Mouse (Mus musculus): ENCODE measurements around the gene Tspan31. TPM values are rescaled to one million over a fixed set of nuclear protein-coding genes. Genes with fewer than 3 reads are reported as not detected.

The Tspan31 gene
- polyA plus RNA-seq, 1 experiment from 2014 or later: 36.7 TPM

DNA sequence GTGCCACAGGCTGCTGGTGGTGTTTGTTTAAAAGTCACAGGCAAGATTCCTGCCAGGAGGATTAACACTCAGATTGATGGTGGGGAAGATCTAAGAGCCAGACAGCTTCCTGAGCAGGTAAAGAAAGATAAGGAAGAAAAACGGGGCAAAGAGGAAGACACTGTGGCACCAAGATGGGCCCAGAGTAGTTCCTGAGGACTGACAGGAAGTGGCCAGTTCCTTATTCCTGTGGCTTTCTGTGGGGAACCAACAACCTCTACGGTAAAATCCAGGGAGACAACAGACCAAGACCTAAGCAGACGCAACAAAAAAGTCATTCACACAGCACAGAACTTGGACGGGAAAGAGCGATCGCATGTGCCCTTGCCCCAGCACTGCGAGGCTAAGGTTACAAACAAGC is 33.6 kb upstream of the Tspan31 start:
- no peak overlapping the region for H3K4me3 ChIP-seq (ENCODE audit: low read depth, low read length)
- ATAC-seq (no peak), DNase-seq (ENCODE audit: low spot score) (no peak)
- H3K9me3 ChIP-seq (replicated peaks; ENCODE audit: control insufficient read depth, low read length): no peaks in the 10 kb centered on the region
- H3K4me1 ChIP-seq (ENCODE audit: control insufficient read depth, insufficient read depth, low read length): no peaks in the 10 kb centered on the region
- no peak overlapping the region for H3K27ac ChIP-seq (ENCODE audit: low read depth, low read length)
- H3K4me2 ChIP-seq (ENCODE audit: low read length): no peak overlapping the region
- WGBS: 88% methylated on average over 7 of the region's 7 CpGs
- H3K27me3 ChIP-seq (replicated peaks; ENCODE audit: control insufficient read depth, insufficient read depth, low read length): no peaks in the 10 kb centered on the region
- H3K36me3 ChIP-seq (ENCODE audit: control insufficient read depth, insufficient read depth, low read length): peaks cover 50% of the 10 kb centered on the region
- H3K9ac ChIP-seq (ENCODE audit: low read length): no peak overlapping the region

DNA sequence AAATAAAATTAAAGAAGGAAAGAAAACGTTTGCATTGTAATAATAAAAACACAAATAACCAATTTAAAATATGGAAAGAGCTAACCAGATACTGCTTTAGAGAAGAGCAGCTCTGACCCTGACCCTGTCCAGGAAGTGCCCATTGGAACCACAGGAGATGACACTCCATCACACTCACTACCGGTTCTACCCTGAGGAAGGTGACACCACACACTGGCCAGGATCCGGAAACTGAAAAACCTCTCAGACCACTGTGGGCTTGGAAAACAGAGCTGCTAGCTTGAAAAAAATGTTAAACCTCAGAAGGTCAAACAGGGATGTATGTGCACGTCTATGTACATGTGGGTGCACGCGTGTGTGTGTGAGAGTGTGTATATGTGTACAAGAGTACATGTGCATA is 31.1 kb upstream of the Tspan31 start:
- 86% methylated on average over 6 of the region's 6 CpGs for WGBS
- Histone ChIP-seq H3K4me2 (ENCODE audit: low read length) (no peak overlapping the region), H3K9me3 (replicated peaks; ENCODE audit: control insufficient read depth, low read length) (no peaks in the 10 kb centered on the region), H3K27me3 (replicated peaks; ENCODE audit: control insufficient read depth, insufficient read depth, low read length) (no peaks in the 10 kb centered on the region), H3K4me3 (ENCODE audit: low read depth, low read length) (no peak overlapping the region), H3K9ac (ENCODE audit: low read length) (no peak overlapping the region), H3K27ac (ENCODE audit: low read depth, low read length) (no peak overlapping the region), H3K4me1 (ENCODE audit: control insufficient read depth, insufficient read depth, low read length) (no peaks in the 10 kb centered on the region), H3K36me3 (ENCODE audit: control insufficient read depth, insufficient read depth, low read length) (peaks cover 61% of the 10 kb centered on the region)
- no peak for ATAC-seq
- no peak for DNase-seq (ENCODE audit: low spot score)

DNA sequence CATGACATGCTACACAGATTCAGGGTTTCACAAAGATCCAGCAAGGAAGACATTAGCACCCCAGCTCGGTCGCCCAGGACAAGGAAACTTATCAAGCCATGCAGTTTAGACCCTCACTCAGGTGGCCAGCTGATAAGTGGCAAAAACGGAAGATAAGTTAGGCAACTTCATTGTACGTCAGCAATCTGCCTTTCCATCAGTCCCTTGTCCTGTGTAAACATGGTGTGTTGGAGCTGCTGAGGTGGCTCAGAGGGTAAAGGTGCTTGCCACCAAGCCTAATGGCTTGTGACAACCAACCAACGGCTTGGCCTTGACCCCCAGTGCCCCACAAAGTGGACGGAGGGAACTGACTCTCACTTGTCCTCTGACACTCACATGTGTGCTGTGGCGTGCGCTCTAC is 30.4 kb upstream of the Tspan31 start:
- WGBS: 89% methylated on average over 8 of the region's 8 CpGs
- DNase-seq (ENCODE audit: low spot score) (no peak), ATAC-seq (no peak)
- Histone ChIP-seq H3K4me1 (ENCODE audit: control insufficient read depth, insufficient read depth, low read length) (no peaks in the 10 kb centered on the region), H3K4me2 (ENCODE audit: low read length) (no peak overlapping the region), H3K27me3 (replicated peaks; ENCODE audit: control insufficient read depth, insufficient read depth, low read length) (no peaks in the 10 kb centered on the region), H3K4me3 (ENCODE audit: low read depth, low read length) (no peak overlapping the region), H3K36me3 (ENCODE audit: control insufficient read depth, insufficient read depth, low read length) (peaks cover 64% of the 10 kb centered on the region), H3K9ac (ENCODE audit: low read length) (no peak overlapping the region), H3K27ac (ENCODE audit: low read depth, low read length) (no peak overlapping the region), H3K9me3 (replicated peaks; ENCODE audit: control insufficient read depth, low read length) (no peaks in the 10 kb centered on the region)

DNA sequence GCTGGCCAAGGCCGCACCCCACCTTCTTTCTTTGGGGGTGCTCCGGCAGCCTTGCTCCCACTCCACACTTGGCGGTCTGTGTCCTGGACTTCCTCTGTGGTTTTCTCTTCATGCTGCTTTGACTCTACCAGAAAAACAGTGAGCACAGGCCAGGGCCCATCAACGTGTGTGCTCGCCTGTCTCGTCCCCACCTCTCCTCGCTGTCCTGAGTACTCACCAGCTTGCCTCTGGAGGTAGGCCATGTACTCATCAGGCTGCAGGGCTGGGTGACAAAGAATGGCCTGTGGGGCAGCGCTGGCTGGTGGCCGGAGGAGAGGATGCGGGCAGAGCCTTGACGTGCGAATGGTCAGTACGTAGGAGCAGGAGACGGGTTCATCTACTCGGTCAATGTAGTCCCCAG is 29.8 kb upstream of the Tspan31 start:
- Histone ChIP-seq H3K4me3 (ENCODE audit: low read depth, low read length) (no peak overlapping the region), H3K4me1 (ENCODE audit: control insufficient read depth, insufficient read depth, low read length) (no peaks in the 10 kb centered on the region), H3K27ac (ENCODE audit: low read depth, low read length) (no peak overlapping the region), H3K9ac (ENCODE audit: low read length) (no peak overlapping the region), H3K9me3 (replicated peaks; ENCODE audit: control insufficient read depth, low read length) (no peaks in the 10 kb centered on the region), H3K27me3 (replicated peaks; ENCODE audit: control insufficient read depth, insufficient read depth, low read length) (no peaks in the 10 kb centered on the region), H3K4me2 (ENCODE audit: low read length) (no peak overlapping the region), H3K36me3 (ENCODE audit: control insufficient read depth, insufficient read depth, low read length) (peaks cover 69% of the 10 kb centered on the region)
- DNase-seq (ENCODE audit: low spot score): no peak
- 92% methylated on average over 14 of the region's 15 CpGs for WGBS
- no peak for ATAC-seq

DNA sequence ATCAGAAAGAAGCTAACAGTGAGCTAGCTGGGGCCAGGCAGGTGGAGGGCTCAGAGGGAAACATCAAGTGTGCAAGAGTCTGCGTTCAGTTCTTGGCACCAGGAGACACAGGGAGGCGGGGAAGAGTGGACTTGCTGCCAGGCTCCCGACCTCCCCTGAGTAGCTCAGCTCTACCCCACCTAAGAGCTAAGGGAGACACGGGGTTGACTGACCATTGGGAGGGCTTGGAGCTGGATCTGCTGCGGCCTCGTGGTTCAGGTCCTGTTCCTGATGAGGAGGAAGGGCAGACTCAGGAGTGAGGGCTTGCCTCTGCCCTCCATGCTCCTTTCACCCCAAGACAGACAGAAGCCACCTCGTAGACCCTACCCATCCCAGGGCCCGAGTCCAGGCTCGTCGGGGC is 29.1 kb upstream of the Tspan31 start:
- H3K27me3 ChIP-seq (replicated peaks; ENCODE audit: control insufficient read depth, insufficient read depth, low read length): no peaks in the 10 kb centered on the region
- WGBS: 88% methylated on average over 10 of the region's 10 CpGs
- peaks cover 70% of the 10 kb centered on the region for H3K36me3 ChIP-seq (ENCODE audit: control insufficient read depth, insufficient read depth, low read length)

DNA sequence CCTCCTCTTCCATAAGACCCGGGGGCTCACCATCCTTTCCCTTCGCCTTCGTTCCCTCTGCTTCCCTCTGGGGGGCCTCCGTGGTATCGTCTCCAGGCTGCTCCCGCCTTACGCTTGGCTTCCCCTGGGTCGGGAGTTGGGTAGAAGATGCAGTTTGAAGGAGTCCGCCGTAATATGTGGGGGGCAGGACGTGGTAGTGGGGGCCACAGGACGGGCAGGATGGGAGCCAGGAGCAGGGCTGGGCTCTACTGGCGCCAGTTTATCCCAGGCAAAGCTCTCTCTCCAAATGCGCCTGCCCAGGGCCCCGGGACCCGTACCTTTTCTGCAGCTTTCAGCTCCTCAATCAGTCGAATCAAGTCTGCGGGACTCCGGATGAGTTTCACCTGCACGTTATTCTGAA is 28.4 kb upstream of the Tspan31 start:
- H3K9ac ChIP-seq (ENCODE audit: low read length): no peak overlapping the region
- ATAC-seq (no peak), DNase-seq (ENCODE audit: low spot score) (no peak)
- H3K27ac ChIP-seq (ENCODE audit: low read depth, low read length): no peak overlapping the region
- H3K9me3 ChIP-seq (replicated peaks; ENCODE audit: control insufficient read depth, low read length): no peaks in the 10 kb centered on the region
- H3K36me3 ChIP-seq (ENCODE audit: control insufficient read depth, insufficient read depth, low read length): peaks cover 65% of the 10 kb centered on the region
- H3K4me1 ChIP-seq (ENCODE audit: control insufficient read depth, insufficient read depth, low read length): 0 out of 2 replicates have a peak, but pooled peaks cover 5% of the 10 kb centered on the region
- 81% methylated on average over 20 of the region's 20 CpGs for WGBS
- no peak overlapping the region for H3K4me3 ChIP-seq (ENCODE audit: low read depth, low read length)
- H3K4me2 ChIP-seq (ENCODE audit: low read length): no peak overlapping the region
- H3K27me3 ChIP-seq (replicated peaks; ENCODE audit: control insufficient read depth, insufficient read depth, low read length): no peaks in the 10 kb centered on the region

More for the DNA sequence above, 29.1 kb upstream of the Tspan31 start:
- H3K4me2 ChIP-seq (ENCODE audit: low read length): no peak overlapping the region
- 0 out of 2 replicates have a peak, but pooled peaks cover 3% of the 10 kb centered on the region for H3K4me1 ChIP-seq (ENCODE audit: control insufficient read depth, insufficient read depth, low read length)
- no peak for ATAC-seq
- no peak overlapping the region for H3K4me3 ChIP-seq (ENCODE audit: low read depth, low read length)
- no peaks in the 10 kb centered on the region for H3K9me3 ChIP-seq (replicated peaks; ENCODE audit: control insufficient read depth, low read length)
- H3K9ac ChIP-seq (ENCODE audit: low read length): no peak overlapping the region
- no peak overlapping the region for H3K27ac ChIP-seq (ENCODE audit: low read depth, low read length)
- no peak for DNase-seq (ENCODE audit: low spot score)

DNA sequence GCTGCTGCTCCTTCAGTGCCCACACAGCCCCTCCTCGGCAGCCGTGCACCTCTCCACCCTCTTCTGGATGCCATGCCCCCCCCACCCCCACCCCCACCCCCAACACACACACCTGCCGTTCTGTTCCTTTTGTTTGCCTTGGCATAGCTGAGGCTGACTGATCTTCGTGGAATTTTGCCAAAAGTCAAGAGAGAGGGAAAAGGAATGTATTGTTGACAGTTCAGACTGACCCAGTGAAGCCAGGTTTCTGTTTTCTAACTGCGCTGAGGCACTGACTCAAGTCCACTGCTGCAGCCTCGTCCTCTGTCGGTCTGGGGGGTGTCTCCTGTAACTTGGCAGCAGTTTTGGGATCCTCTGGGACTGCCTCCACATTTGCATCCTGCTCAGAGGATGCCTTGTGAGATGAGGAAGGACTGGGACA is 24.3 kb upstream of the Tspan31 start:
- 0 out of 2 replicates have a peak, but pooled peaks have one; percentile 21 for ATAC-seq
- Histone ChIP-seq H3K4me2 (ENCODE audit: low read length) (no peak overlapping the region), H3K27ac (ENCODE audit: low read depth, low read length) (no peak overlapping the region), H3K9me3 (replicated peaks; ENCODE audit: control insufficient read depth, low read length) (no peaks in the 10 kb centered on the region), H3K36me3 (ENCODE audit: control insufficient read depth, insufficient read depth, low read length) (peaks cover 54% of the 10 kb centered on the region), H3K27me3 (replicated peaks; ENCODE audit: control insufficient read depth, insufficient read depth, low read length) (peaks cover 29% of the 10 kb centered on the region), H3K4me3 (ENCODE audit: low read depth, low read length) (no peak overlapping the region), H3K9ac (ENCODE audit: low read length) (no peak overlapping the region), H3K4me1 (ENCODE audit: control insufficient read depth, insufficient read depth, low read length) (peaks cover 18% of the 10 kb centered on the region)
- peak; percentile 36 for DNase-seq (ENCODE audit: low spot score)
- 28% methylated on average over 7 of the region's 7 CpGs for WGBS

DNA sequence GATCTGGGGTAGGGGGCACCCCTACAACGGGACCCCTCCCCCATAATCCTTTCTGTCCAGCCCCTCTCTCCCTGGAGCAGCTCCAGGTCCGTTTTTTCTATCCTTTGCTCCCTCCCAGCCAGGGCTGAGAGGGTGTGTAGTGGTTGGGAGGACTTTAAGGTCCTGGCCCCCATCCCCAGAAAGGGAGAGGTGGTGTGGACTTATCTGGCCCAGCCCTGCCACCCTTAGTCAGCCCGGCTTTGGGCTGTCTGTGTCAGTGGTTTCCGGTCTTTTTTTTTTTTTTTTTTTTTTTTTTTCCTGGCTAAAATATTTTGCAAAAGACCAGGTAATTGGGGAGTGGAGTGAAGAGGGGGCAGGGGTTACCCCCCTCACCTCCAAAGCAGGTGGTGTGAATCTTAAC is 22.7 kb upstream of the Tspan31 start:
- DNase-seq (ENCODE audit: low spot score) (no peak), ATAC-seq (no peak)
- Histone ChIP-seq H3K4me2 (ENCODE audit: low read length) (no peak overlapping the region), H3K27ac (ENCODE audit: low read depth, low read length) (no peak overlapping the region), H3K9ac (ENCODE audit: low read length) (no peak overlapping the region), H3K4me3 (ENCODE audit: low read depth, low read length) (no peak overlapping the region), H3K27me3 (replicated peaks; ENCODE audit: control insufficient read depth, insufficient read depth, low read length) (peaks cover 37% of the 10 kb centered on the region), H3K9me3 (replicated peaks; ENCODE audit: control insufficient read depth, low read length) (no peaks in the 10 kb centered on the region), H3K4me1 (ENCODE audit: control insufficient read depth, insufficient read depth, low read length) (peaks cover 18% of the 10 kb centered on the region), H3K36me3 (ENCODE audit: control insufficient read depth, insufficient read depth, low read length) (peaks cover 37% of the 10 kb centered on the region)
- WGBS: 55% methylated on average over 4 of the region's 4 CpGs

DNA sequence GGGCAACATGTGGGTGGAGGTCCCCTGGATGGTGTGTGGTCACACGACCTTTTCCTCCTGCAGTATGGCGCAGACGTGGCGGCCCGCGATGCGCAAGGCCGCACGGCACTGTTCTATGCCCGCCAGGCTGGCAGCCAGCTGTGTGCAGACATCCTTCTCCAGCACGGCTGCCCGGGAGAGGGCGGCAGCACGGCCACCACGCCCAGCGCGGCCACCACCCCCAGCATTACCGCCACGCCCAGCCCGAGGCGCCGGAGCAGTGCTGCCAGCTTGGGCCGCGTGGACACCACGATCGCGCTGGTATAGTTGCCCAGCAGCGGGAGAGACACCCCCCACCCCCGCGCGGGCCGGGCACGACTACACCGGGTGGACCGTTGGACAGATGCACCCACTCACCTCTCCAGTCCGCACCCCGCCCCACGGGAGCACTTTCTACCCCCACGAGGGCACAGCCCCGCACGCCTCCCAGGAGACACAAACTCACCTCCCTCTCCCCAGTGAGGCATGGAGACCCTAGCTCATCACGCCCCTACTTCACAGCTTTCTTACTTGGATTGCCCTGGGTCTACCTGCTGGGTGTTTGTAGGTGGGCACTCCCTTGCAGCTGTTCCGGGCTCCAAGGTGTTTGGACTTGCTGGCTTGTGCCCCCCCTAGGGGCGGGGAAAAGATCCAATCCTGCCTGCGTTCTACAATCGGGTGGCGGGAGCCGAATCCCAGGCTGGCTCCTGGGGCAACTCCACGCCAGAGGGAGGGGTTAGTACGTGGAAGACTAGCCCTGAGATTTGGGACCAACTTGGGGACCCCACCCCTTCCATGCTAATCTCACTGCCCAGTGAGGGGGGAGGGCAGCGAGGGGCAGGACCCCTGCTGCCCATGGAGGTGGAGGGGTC is 21.7 kb upstream of the Tspan31 start:
- DNase-seq (ENCODE audit: low spot score) (no peak), ATAC-seq (peak; percentile 57)
- no peaks in the 10 kb centered on the region for H3K9me3 ChIP-seq (replicated peaks; ENCODE audit: control insufficient read depth, low read length)
- H3K36me3 ChIP-seq (ENCODE audit: control insufficient read depth, insufficient read depth, low read length): peaks cover 30% of the 10 kb centered on the region
- H3K4me1 ChIP-seq (ENCODE audit: control insufficient read depth, insufficient read depth, low read length): peaks cover 18% of the 10 kb centered on the region
- whole genome bisulfite sequencing: 5% methylated on average over 46 of the region's 51 CpGs
- H3K4me2 ChIP-seq (ENCODE audit: low read length): peak overlapping the region; percentile 55
- peaks cover 41% of the 10 kb centered on the region for H3K27me3 ChIP-seq (replicated peaks; ENCODE audit: control insufficient read depth, insufficient read depth, low read length)
- peak overlapping the region; percentile 26 for H3K4me3 ChIP-seq (ENCODE audit: low read depth, low read length)
- no peak overlapping the region for H3K27ac ChIP-seq (ENCODE audit: low read depth, low read length)
- H3K9ac ChIP-seq (ENCODE audit: low read length): peak overlapping the region; percentile 48
